Mouse (Mus musculus): ENCODE measurements around the gene Rpl3.
A peak's percentile ranks its signal among the peaks of the same experiment; 100 is the strongest.

The Rpl3 gene

DNA sequence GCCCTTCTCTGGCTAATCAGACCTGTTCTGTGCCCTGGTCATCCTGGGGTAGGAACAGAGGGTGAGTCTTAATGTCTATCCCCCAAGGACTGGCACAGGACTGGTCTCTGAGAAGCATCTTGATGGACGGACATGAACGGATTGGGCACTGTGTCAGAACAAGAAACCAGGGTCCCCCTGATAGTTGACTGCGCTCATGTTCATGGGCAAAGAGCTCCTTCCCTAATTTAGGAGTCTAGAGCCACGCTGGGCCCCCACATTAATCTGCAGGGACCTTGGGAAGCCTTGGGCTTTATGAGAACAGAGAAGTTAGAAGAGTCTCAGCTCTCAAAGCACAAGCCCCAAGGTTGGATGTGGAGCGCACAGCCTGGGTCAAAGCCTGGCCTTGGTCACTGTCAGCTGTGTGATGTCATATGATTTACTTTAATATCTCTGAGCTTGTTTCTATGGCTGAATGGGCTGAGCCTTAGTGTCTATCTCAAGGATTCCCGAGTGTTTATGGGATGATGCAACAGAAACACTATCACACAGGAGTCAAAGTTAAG is 56.3 kb downstream of the Rpl3 start:
- no peak for DNase-seq (ENCODE audit: low read depth, low spot score)

- DNase-seq (ENCODE audit: low read depth, low spot score): no peak
Measured at GRCm38 (mm10) chr15:80034913-80035312, 56.8 kb downstream of the Rpl3 start.

- DNase-seq (ENCODE audit: low read depth, low spot score): peak; percentile 43
Measured at GRCm38 (mm10) chr15:80034366-80034765, 57.3 kb downstream of the Rpl3 start.

GRCm38 (mm10) chr15:80031133-80031532 is 60.5 kb downstream of the Rpl3 start:
- no peak for DNase-seq (ENCODE audit: low read depth, low spot score)

GRCm38 (mm10) chr15:80030399-80030798 is 61.3 kb downstream of the Rpl3 start:
- no peak for DNase-seq (ENCODE audit: low read depth, low spot score)

DNA sequence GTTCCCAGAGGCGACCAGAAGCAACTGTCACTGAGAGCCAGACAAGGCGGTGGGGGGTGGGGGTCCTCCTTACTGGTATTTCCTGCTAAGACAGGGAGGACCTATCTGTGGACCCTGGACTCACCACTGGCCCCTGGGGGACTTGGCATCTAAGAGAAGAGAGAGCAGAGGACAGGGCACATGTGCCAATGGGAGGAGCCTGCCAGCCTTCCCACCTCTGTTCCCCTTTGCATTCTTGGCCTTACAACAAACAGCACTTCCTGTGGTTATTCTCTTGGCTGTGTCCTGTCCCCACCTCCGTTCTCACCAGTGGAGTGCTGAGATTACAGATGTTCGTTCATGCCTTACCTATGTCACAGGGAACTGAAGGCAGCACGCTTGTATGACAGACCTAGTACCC is 62.8 kb downstream of the Rpl3 start:
- DNase-seq (ENCODE audit: low read depth, low spot score): no peak
